Mouse (Mus musculus) embryo, embryonic 11.5 days (tissue): ENCODE results near the gene Git2.
A peak's percentile ranks its signal among the peaks of the same experiment; 100 is the strongest.

Experiments used
- DNase-seq: peaks from one replicate; pipeline ENCODE4 v3.0.0-alpha.2; 2012; ENCODE audit warnings: low read depth, low spot score

The Git2 gene

GRCm38 (mm10) chr5:114775056-114775979, at the start of gene Git2:
Gene Git2, minus strand, starts transcription at chr5:114775517.
- no peak for DNase-seq

- no peak for DNase-seq
Measured at GRCm38 (mm10) chr5:114824197-114824596, 48.9 kb upstream of the Git2 start.

GRCm38 (mm10) chr5:114822796-114823688, 47.7 kb upstream of the Git2 start, which contains the start of gene 1500011B03Rik:
Gene 1500011B03Rik, minus strand, starts transcription at chr5:114823468.
- peak; percentile 75 for DNase-seq

GRCm38 (mm10) chr5:114818124-114818523, 42.8 kb upstream of the Git2 start:
- DNase-seq = no peak

- no peak for DNase-seq
Measured at GRCm38 (mm10) chr5:114816599-114816998, 41.3 kb upstream of the Git2 start.

- DNase-seq = peak; percentile 84
Measured at GRCm38 (mm10) chr5:114813525-114814181, 38.3 kb upstream of the Git2 start.

GRCm38 (mm10) chr5:114809826-114810225, 34.5 kb upstream of the Git2 start:
- DNase-seq = no peak

- DNase-seq = no peak
Measured at GRCm38 (mm10) chr5:114809181-114809756, 34.0 kb upstream of the Git2 start.

GRCm38 (mm10) chr5:114808385-114808784, 33.1 kb upstream of the Git2 start:
- no peak for DNase-seq

- no peak for DNase-seq
Measured at GRCm38 (mm10) chr5:114807893-114808292, 32.6 kb upstream of the Git2 start.

- no peak for DNase-seq
Measured at GRCm38 (mm10) chr5:114807468-114807867, 32.2 kb upstream of the Git2 start.

GRCm38 (mm10) chr5:114807063-114807462, 31.7 kb upstream of the Git2 start:
- DNase-seq = no peak

- no peak for DNase-seq
Measured at GRCm38 (mm10) chr5:114806636-114807035, 31.3 kb upstream of the Git2 start.

- no peak for DNase-seq
Measured at GRCm38 (mm10) chr5:114805436-114806350, 30.4 kb upstream of the Git2 start.

- DNase-seq = no peak
Measured at GRCm38 (mm10) chr5:114804958-114805357, 29.6 kb upstream of the Git2 start.

- DNase-seq = no peak
Measured at GRCm38 (mm10) chr5:114804335-114804734, 29.0 kb upstream of the Git2 start.

GRCm38 (mm10) chr5:114803231-114803630, 27.9 kb upstream of the Git2 start:
- DNase-seq = no peak

GRCm38 (mm10) chr5:114801841-114802240, 26.5 kb upstream of the Git2 start:
- DNase-seq = no peak

GRCm38 (mm10) chr5:114801049-114801448, 25.7 kb upstream of the Git2 start:
- DNase-seq = no peak

- no peak for DNase-seq
Measured at GRCm38 (mm10) chr5:114799848-114800247, 24.5 kb upstream of the Git2 start.
